Mouse (Mus musculus): ENCODE measurements around the gene Ctnna2. TPM values are rescaled to one million over a fixed set of nuclear protein-coding genes. Genes with fewer than 3 reads are reported as not detected.
A peak's percentile ranks its signal among the peaks of the same experiment; 100 is the strongest.

Ctnna2 gene
- total RNA-seq, 2 experiments from 2014 or later = 1.6 to 1.7 TPM

DNA sequence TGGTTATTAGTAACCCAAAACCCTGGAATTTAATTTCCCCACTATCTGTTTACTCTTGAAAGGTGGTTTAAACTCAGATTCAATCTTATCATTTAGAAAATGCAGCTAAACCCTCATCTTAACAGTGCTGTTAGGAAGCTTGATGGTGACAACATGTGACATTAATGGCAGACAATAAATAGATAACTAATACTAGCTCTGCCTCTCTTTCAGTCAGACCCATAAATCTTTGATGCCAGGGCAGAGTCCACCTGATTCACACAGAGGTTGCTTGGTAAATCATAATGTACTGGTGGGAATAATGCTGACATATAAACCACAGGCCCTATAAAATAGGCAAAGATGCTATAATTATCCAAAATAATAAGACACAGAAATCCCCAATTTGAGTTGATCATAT is 398.6 kb downstream of the Ctnna2 start:
- no peak for DNase-seq

DNA sequence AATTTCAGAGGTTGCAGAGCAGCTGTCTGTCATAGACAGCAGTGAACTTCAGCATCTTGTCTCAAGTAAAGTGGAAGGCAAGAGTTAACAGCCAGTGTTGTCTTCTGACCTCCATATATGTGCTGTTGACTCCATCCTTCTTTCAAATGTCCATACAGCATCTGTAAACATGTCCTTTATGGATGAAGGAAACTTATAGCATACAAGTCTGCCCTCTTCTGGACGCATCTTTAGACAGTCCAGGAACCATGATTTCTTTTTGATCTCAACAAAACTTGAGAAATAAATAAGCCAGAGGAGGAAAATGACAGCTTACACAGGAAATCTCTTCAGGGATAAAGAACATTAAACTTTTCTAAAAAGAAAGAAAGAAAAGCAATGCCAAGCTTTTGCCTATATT is 400.9 kb downstream of the Ctnna2 start:
- no peak for DNase-seq

DNA sequence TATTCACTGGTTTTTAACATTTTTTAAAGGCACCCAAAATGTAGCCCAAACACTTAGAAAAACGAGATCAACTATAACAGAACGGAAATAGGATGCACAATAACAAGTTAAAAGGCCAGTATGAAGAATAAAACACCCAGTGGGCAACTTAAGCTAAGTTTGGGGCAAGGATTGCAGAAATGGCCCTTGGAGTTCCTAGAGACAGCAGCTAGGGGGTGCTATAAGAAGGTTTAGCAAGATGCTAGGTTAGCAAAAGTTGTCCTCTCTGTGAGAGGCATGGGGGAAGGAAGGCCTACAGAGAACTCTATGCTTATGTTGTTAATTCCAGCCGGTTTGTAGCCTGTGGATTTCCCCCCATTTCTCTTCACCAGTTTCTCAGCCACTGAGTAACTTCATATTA is 401.9 kb downstream of the Ctnna2 start:
- no peak for DNase-seq

DNA sequence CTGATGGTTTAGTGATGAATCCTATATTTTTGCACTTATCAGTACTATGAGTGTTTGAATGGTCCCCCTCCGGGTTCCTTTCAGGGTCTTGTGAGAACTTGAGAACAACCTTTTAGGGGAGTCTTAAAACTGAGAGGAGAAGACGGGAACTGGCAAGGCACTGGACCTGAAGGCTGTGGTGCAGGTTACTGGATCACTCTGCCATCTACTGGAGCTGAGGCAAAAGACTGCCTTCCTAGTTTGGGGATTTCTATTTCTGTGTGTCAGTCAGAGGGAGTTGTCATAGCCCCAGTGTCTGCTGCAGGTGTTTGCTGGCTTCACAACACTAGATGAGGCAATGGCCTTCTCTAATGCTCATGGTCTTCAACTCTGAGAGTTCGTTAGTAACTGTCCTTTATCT is 406.9 kb downstream of the Ctnna2 start:
- peak in 1 of 2 experiments; percentile 3 for DNase-seq

DNA sequence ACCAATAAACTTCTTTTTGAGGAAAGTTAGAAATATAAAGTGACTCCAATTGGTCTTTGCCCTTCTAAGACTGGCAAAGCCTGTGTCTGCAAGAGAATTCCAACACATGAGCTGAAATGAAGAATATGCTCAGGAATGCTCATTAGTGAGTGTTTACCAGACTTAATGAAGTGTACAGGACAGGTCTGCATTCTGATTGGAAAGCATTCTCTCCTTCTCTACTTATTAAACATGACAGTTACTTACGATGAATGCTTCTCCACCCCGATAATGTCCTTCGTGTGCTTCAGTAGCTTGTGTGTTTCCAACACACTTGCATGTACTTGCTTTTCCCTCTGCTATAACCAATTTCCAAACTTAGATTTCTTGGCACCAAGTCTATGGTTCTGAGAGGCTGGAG is 409.6 kb downstream of the Ctnna2 start:
- DNase-seq = no peak

DNA sequence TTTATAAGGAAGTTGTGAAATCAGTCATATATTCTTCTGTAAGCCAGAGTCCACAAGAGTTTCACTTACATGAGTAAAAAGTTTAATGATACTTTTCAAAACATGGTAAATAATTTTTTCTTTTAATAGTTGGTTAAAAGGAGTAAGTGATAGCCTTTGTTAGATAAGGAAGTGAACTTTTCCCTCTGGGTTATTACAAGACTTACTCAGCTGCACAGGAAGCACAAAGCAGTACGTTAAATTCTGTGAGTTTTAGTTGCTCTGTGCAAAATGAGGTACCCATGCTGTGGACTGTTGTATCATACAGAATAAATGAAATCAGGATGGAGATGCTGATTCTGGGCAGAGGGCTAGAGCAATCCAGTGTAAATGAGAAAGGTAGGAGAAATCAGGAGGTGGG is 423.3 kb downstream of the Ctnna2 start:
- no peak for DNase-seq

DNA sequence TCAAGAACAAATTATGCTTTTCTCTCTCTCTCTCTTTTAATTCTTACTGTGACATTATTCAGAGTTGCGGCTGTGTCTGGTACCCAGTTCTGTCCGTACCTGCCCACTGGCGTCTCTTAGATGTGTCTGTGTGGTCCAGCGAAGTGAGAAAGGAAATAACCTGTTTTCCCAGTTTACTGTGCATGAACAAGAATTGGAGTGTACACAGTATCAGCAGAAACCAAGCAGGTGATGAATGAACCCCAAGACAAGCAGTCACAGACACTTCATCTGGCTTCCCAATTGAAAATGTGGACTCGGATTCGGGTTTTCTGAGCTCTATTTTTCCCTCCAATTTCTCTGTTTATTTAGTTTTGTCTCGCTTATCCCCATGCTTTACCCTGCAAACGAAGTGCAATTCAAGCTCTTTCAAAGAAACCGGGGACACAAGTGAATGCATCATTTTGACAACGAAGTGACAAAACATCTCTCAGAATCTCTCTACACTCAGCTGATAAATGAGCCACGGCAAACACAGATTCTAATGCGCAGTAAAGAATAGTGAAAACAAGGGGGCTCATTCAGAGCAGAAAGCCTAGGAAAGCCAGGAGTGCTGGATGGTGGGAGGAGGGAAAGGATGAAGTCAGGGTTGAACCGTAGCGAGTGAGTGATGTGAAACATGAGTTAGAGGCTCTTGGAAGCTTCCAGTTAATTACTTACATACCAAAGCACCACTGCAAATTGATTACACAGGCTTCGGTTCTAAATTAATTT is 442.3 kb downstream of the Ctnna2 start:
- DNase-seq = no peak

DNA sequence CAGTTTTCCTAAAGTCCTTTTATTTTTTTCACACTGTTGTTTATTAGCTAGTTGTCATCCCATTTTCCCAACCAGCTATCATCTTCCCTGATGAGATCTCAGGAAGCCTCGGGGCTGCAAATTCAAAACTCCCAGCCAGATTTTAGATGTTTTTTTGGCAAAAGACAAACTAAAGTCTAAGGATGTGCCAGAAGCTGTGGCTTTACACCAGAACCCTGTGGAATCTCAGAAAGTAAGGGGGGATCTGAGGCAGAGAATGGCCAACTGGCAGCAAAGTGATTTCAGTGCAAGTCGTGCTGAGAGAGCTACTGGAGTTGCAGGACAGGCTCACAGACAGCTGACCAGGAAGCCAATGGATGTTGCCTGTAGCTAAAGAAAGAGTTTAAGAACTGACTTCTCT is 451.9 kb downstream of the Ctnna2 start:
- DNase-seq = no peak

DNA sequence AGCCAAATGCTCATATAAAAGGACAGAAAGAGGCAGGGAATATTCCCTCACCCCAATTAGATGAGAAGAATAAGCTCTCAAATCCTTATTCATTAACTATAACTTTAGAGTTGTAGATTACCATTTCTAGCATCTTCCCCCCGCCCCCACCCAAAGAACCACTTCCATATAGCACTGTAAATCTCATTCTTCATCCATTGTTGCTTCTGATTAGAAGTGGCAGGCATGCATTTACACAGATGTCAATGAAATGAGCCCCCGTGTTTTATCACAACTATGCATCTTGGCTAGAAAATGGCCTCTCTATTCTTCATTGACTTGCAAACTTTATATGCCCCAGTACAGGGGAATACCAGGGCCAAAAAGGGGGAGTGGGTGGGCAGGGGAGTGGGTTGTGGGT is 457.7 kb downstream of the Ctnna2 start:
- no peak for DNase-seq

DNA sequence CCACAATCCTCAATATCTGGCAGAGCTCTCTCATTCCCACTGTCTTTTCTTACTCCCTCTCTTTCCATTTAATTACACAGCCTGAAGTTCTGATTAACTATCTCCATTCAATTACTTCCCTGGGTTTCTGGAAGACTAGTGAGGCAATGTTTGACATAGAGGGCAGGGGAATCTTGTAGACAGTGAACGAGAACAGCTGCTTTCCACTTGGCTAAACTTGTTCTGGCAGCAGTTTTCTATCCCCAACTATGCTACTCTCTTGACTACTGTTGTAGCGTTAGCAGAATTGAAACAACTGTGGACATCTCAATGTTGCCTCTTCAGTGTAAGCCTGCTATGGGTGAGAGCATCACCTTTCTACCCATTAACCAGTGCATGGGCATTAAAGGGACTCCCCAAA is 463.0 kb downstream of the Ctnna2 start:
- no peak for DNase-seq

DNA sequence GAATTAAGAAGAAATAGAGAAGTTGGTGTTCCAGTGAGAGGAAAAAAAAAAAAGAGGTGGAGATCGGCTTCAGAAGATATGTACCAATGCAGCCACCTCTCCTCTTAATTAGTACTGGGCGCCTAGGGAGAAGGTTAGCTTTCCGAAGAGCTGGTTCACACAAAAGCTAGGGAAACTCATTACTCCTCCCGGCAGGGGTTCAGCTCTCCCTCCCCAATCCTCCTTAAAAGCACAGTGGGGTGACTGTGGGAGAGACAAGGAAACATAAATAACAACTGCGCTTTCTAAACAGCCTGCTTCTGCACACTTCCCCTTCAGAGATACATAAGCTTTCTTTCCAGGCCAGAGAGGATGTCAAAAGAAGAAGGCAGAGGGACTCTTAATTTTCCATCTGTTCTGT is 467.7 kb downstream of the Ctnna2 start:
- no peak for DNase-seq

DNA sequence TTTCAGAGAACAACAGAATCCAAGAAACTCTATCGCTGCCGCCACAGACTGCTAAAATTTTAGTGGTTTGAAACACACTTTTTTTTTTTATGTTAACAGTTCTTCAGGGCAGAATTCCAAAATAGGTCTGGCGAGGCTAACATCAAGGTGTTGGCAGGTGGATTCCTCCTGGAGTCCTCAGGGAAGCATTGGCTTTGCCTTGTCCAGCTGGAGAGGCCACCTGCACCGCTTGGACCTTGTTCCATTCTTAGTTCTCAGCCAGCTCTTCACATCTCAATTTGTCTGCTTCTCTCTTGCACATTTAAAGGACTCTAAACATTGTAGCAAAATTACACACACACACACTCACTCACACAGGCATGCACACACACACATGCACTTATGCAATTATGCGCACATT is 487.8 kb downstream of the Ctnna2 start:
- DNase-seq = no peak

DNA sequence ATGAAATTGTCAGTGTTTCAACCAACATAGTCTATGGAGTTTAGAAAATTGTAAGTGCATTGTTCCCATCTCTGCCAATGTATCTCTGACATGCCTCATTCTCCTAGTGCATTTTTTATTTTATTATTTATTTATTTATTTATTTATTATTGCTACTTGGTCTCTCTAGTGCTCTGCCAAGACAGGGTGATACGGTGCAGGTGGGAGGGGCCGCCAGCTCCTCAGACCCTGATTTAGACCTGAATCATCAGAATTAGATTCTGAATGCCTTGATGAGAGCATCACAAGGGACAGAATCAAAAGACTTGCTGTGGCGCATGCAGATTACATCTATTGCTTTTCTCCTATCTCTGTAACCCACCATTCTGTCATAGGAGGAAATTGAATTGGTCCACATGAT is 492.8 kb downstream of the Ctnna2 start:
- DNase-seq = no peak

DNA sequence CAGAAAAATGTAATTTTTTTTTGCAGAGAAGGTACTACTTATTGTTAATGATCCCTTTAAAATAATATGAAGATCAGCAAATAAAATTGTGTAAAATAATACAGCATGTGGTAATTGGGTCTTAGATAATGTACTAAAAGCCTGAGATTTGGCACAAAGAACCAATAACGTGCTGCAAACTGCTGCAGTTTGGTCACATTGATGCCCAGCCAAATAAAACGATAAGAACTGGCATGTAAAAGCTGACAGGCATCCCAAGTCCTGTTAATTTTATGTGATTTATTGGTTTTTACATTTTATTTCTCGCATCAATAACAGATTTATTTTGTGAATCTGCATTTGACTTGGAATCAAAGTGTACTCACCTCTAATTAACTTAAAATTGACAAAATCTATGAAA is 497.4 kb downstream of the Ctnna2 start:
- DNase-seq = no peak

DNA sequence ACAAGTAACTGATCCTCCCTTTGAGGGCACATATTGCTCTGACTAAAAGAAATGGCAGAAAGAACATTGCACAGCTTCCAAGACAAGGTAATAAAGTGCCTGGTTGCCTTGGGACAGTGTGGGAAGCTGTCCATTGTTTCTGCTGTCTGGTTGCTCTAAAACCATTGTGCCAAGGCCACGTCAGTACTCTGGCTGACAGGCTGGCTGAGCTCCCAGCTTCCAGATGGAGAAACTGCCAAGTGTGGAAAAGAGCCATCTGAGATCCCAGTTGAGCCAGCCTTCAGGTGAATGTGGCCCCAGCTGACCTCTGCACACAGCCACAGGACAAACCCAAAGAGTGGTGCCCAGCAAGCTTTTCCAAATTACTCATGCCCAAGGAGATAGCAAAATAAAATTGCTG is 504.1 kb downstream of the Ctnna2 start:
- DNase-seq = peak; percentile 72 to 79

DNA sequence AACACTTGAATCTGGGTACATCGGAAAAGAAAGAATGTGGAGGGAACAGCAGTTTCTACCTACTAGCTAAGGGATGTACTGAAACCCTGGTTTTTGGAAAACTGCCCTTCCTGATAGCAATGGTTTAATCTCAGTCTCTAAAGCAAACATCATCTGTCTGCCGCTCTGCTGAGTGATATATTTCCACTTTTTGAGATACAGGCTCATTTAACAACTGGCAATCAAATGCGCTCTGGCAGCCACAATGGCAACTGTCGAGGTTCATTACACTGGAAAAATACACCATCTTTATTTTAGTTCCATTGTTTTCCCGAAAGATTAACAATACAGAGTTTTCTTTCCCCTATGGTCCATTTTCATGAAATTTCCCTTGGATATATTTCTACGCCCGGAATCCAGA is 506.2 kb downstream of the Ctnna2 start:
- DNase-seq = no peak

DNA sequence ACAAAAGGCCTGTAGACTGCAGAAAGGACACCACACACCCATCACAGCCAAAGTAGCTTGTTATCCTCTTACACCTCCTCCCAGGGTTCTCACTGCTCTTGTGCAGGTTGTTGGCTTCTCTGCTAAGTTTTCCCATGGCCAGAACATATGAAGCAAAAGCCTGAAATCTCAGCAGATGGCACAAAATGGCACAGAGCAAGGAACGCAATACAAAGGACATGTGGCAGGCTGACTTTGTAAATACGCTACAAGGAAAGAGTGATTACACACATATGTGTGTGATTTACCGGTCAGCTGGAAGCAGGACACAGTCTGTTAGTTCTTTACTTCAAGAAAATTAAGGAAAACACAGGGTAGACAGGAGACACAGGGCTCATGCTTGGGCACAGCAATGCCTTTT is 511.4 kb downstream of the Ctnna2 start:
- DNase-seq = no peak

DNA sequence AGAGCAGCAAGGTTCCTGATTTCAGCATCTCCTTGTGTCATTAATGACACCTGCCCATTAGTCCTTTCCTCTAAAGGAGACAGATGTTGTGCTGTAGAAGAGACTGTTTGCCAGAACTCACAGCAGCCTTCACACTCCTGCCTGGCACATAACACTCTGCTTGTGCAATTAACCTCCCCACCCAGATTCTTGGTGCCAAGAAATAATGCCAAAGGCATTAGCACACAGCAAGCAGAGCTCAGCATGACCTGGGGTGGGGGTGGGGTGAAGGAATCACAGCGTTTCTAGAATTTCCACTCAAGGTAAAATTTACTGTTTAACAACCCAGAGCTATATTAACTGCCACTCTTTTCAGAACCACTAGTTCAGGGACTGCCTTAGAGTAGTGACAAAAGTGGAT is 516.8 kb downstream of the Ctnna2 start:
- DNase-seq = peak; percentile 4 to 28

DNA sequence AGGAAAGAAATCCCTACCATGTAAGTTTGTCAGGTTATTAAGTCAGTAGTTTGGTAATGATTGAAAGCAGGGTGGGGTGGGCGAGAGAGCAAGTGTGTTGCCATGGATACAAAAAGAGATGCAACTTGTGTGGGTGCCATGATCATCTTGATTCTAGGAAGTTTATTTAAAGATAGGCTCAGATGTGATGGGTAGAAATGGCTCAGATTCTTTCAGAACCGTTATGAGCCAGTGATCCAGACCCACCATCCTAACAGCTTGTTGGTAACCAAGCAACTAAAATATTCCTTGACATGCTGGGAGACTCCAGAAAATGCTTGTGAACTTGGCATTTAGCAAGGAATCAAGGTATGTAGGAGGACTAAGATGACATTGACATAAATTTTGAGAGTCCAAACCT is 521.6 kb downstream of the Ctnna2 start:
- no peak for DNase-seq

DNA sequence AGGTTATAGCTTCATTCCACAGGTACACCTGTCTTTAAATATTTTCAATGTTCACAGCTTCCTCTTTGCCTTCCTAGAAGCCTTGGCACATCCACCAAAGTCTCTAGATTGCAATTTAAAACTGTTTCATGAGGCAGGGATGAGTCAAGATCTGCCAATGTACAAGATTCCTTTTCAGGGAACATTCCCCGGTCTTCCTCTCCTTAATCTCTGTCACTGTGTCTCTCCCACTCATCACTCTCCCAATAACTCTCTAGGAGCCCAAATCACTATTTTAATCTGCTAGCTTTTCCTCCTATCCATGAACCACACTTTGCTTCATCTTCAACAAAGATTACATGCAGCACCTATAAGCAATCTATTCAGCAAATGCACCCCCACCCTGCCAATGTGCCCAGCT is 532.6 kb downstream of the Ctnna2 start:
- DNase-seq = no peak

DNA sequence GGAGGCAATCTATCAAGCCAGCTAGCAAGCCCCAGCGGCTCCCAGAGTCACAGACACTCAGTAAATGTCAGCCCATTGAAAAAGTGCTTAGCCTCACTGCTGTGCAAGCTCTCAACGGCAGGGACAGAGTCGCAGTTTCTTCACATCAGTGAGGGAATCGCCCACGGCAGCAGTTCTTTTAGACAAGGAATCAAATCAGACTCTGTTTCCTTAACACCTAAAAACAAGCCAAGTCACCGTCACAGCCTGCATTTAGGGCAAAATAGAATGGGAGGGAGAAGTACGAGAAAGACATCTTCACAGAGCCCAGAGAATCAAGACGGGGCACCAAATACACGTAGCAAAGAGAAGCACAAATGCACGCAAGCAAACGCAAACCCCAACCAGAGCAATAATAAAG is 535.6 kb downstream of the Ctnna2 start:
- DNase-seq = no peak

DNA sequence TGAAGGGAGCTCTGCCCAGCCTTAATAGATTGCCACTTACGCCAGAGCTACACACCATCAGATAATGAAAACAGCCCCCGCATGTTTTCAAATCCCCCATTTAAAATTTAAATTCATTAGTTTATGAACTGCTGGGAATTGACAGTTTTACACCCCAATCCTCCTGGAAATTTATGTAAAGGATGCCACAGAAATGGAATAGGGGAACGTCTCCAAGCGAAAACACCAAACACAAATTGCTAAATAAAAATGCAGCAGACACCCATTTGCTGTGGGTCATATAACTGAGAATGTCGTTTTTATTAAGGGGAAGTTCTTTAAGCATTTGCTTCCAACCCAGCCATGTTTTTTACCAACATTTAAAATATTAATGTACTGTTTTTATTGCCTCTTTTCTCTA is 538.4 kb downstream of the Ctnna2 start:
- no peak for DNase-seq

DNA sequence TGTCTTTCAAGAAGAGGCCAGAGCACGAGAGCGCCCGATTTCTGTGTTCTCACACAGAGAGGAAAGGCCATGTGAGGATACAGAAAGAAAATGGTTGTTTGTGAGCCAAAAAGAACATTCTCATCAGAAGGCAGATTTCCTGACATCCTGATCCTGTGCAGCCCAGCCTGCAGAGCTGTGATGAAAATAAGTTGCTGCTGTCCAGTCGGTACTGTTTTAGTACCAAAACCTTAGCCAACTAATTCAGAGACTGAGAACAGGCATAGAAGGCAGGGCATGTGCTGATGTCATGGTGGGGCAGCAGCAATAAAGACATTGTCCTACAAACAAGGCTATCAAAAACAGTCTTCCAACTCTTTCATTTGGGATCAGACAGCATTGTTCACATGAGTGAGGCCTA is 549.1 kb downstream of the Ctnna2 start:
- no peak for DNase-seq

DNA sequence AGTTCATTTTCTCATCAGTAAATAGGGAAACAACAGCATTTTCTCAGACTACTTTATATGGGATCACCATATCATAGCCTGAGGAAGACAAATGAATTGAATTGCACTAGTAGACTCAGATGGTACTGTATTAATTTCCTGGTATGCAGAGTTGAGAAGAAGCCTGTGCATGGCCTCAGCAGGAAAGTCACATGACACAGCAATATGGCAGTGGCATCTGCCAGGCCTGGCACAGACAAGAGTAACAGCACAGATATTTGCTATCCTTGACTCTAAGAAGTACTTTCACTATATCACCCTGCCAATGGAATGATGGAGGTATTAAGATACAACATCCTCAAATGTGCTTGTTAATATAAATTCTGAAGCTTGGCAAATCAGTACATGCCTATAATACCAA is 553.8 kb downstream of the Ctnna2 start:
- no peak for DNase-seq

DNA sequence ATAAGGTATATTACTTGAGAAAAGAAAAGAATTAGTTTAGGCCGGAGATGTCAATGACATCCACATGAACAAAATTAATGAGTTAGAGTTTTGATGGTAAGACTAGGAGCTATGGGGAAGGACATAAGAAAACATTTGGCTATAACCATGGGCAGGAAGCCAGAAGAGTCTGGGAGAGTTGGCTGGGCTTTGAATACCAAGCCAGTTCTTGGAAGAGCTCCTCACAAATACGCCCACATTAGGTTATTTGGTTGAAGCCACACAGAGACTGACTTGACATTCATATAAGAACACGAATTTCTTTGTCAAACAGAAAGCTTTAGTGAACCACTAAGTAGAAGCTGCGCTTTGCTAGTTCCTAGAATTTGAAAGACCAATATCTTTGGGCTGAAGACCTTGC is 554.7 kb downstream of the Ctnna2 start:
- DNase-seq = no peak

All from adrenal gland, postnatal 36 days (tissue).